Mouse (Mus musculus) spleen, postnatal 4 days (tissue): Measurements from ENCODE around the gene Atp5j.

Source experiments
- DNase-seq, 2 experiments: peaks; one replicate each; pipeline ENCODE4 v3.0.0; 2022; ENCODE audit warnings: low spot score in 2 of 2

Gene Atp5j

GRCm38 (mm10) chr16:84835441-84835822 lies at the start of gene Atp5j:
Atp5j (minus strand) TSS chr16:84835625.
- peak in 1 of 2 experiments; percentile 59 for DNase-seq

- DNase-seq, result no peak
These were observed 49.1 kb upstream of the Atp5j start for GRCm38 (mm10) chr16:84884572-84884971.

- DNase-seq, result no peak
These were observed 46.4 kb upstream of the Atp5j start for GRCm38 (mm10) chr16:84881754-84882321.

GRCm38 (mm10) chr16:84881168-84881567 lies 45.7 kb upstream of the Atp5j start:
- DNase-seq, result no peak

GRCm38 (mm10) chr16:84879146-84879545 lies 43.7 kb upstream of the Atp5j start:
- peak; percentile 53 to 83 for DNase-seq

- DNase-seq, result no peak
These were observed 40.7 kb upstream of the Atp5j start for GRCm38 (mm10) chr16:84876082-84876481.

GRCm38 (mm10) chr16:84875718-84876035 lies 40.3 kb upstream of the Atp5j start:
- no peak for DNase-seq

- no peak for DNase-seq
These were observed 39.7 kb upstream of the Atp5j start for GRCm38 (mm10) chr16:84875012-84875717.

GRCm38 (mm10) chr16:84873805-84874204 lies 38.4 kb upstream of the Atp5j start:
- DNase-seq, result no peak

- DNase-seq, result no peak
These were observed 29.2 kb upstream of the Atp5j start for GRCm38 (mm10) chr16:84864656-84865055.

- DNase-seq, result no peak
These were observed 18.1 kb upstream of the Atp5j start for GRCm38 (mm10) chr16:84853492-84853891.

GRCm38 (mm10) chr16:84838576-84838975 lies 3.2 kb upstream of the Atp5j start:
- no peak for DNase-seq

- DNase-seq, result peak; percentile 33 to 71
These were observed 658 bp upstream of the Atp5j start for GRCm38 (mm10) chr16:84835823-84836743.

GRCm38 (mm10) chr16:84834745-84835440 lies 532 bp downstream of the Atp5j start, which contains the start of gene Gabpa:
Gabpa (plus strand) TSS chr16:84834925.
- DNase-seq, result peak; percentile 89 to 93

GRCm38 (mm10) chr16:84834344-84834743 lies 1.1 kb downstream of the Atp5j start:
- no peak for DNase-seq

GRCm38 (mm10) chr16:84832736-84833135 lies 2.7 kb downstream of the Atp5j start:
- no peak for DNase-seq

- DNase-seq, result no peak
These were observed 3.7 kb downstream of the Atp5j start for GRCm38 (mm10) chr16:84831696-84832095.

GRCm38 (mm10) chr16:84825009-84825408 lies 10.4 kb downstream of the Atp5j start:
- no peak for DNase-seq

- no peak for DNase-seq
These were observed 18.0 kb downstream of the Atp5j start for GRCm38 (mm10) chr16:84817423-84817822.

GRCm38 (mm10) chr16:84814511-84814910 lies 20.9 kb downstream of the Atp5j start:
- no peak for DNase-seq

GRCm38 (mm10) chr16:84813852-84814251 lies 21.6 kb downstream of the Atp5j start:
- no peak for DNase-seq

- no peak for DNase-seq
These were observed 25.2 kb downstream of the Atp5j start for GRCm38 (mm10) chr16:84810254-84810653.
